Mouse (Mus musculus) E14TG2a.4 (cell line): ENCODE measurements around the gene Kcnip1.

Source experiments
- H3K27me3 ChIP-seq: 2 replicates; pipeline ENCODE4 v1.6.1; 2014; ENCODE audit warnings: low read length, control low read depth; ENCODE audit not compliant: insufficient read depth
- H3K36me3 ChIP-seq: 2 replicates; pipeline ENCODE4 v1.6.1; 2014; ENCODE audit warnings: low read length, control low read depth; ENCODE audit not compliant: insufficient read depth
- H3K4me1 ChIP-seq: replicated peaks from 2 replicates; pipeline ENCODE4 v1.6.1; 2014; ENCODE audit warnings: low read depth, low read length, control low read depth
- H3K4me3 ChIP-seq: replicated peaks from 2 replicates; pipeline ENCODE4 v1.5.1; 2014; ENCODE audit warnings: mild to moderate bottlenecking, low read length
- H3K9me3 ChIP-seq: 2 replicates; pipeline ENCODE4 v1.6.1; 2014; ENCODE audit warnings: low read length, control low read depth
- CTCF ChIP-seq: conservative IDR thresholded peaks from 2 replicates; pipeline ENCODE4 v1.5.1; 2014; ENCODE audit warnings: low read length
- NANOG ChIP-seq: IDR thresholded peaks from 2 replicates; pipeline ENCODE4 v1.6.1; 2014; ENCODE audit warnings: borderline replicate concordance, low read length, mixed read lengths
- POU5F1 ChIP-seq: IDR thresholded peaks from 2 replicates; pipeline ENCODE4 v1.6.1; 2014; ENCODE audit warnings: low read length, borderline replicate concordance

Kcnip1 gene

GRCm38 (mm10) chr11:33890382-33890781, 102.6 kb downstream of the Kcnip1 start:
- H3K27me3 ChIP-seq = 0 out of 2 replicates have a peak, but pooled peaks cover 4% of the 10 kb centered on the region
- TF ChIP-seq CTCF (no peak), POU5F1 (no peak), NANOG (no peak)

GRCm38 (mm10) chr11:33887660-33888059, 105.3 kb downstream of the Kcnip1 start:
- TF ChIP-seq NANOG (no peak), POU5F1 (no peak), CTCF (no peak)
- H3K4me3 ChIP-seq = no peak overlapping the region
- no peaks in the 10 kb centered on the region for H3K36me3 ChIP-seq
- H3K9me3 ChIP-seq = peaks cover 3% of the 10 kb centered on the region; the same call in 1 of the 2 replicates
- H3K4me1 ChIP-seq = no peaks in the 10 kb centered on the region
- no peaks in the 10 kb centered on the region for H3K27me3 ChIP-seq

More at GRCm38 (mm10) chr11:33890382-33890781, 102.6 kb downstream of the Kcnip1 start:
- H3K36me3 ChIP-seq = no peaks in the 10 kb centered on the region
- no peaks in the 10 kb centered on the region for H3K4me1 ChIP-seq
- H3K9me3 ChIP-seq = peaks cover 3% of the 10 kb centered on the region; the same call in 1 of the 2 replicates
- no peak overlapping the region for H3K4me3 ChIP-seq

- TF ChIP-seq POU5F1 = no peak
- TF ChIP-seq NANOG = no peak
- TF ChIP-seq CTCF = no peak
- no peaks in the 10 kb centered on the region for H3K36me3 ChIP-seq
Measured at GRCm38 (mm10) chr11:33885981-33886380, 107.0 kb downstream of the Kcnip1 start.

GRCm38 (mm10) chr11:33882731-33883328, 110.1 kb downstream of the Kcnip1 start:
- Histone ChIP-seq H3K27me3 (peaks cover 6% of the 10 kb centered on the region; the same call in 1 of the 2 replicates), H3K36me3 (no peaks in the 10 kb centered on the region), H3K9me3 (no peaks in the 10 kb centered on the region), H3K4me3 (no peak overlapping the region), H3K4me1 (no peaks in the 10 kb centered on the region)
- TF ChIP-seq NANOG (no peak), CTCF (no peak), POU5F1 (no peak)

More at GRCm38 (mm10) chr11:33885981-33886380, 107.0 kb downstream of the Kcnip1 start:
- Histone ChIP-seq H3K4me3 (no peak overlapping the region), H3K9me3 (no peaks in the 10 kb centered on the region), H3K4me1 (no peaks in the 10 kb centered on the region), H3K27me3 (no peaks in the 10 kb centered on the region)

- Histone ChIP-seq H3K4me1 (peaks cover 20% of the 10 kb centered on the region), H3K9me3 (peaks cover 11% of the 10 kb centered on the region), H3K27me3 (peaks cover 7% of the 10 kb centered on the region; the same call in 1 of the 2 replicates), H3K36me3 (no peaks in the 10 kb centered on the region), H3K4me3 (no peak overlapping the region)
- TF ChIP-seq NANOG (no peak), CTCF (no peak), POU5F1 (no peak)
Measured at GRCm38 (mm10) chr11:33874925-33875324, 118.0 kb downstream of the Kcnip1 start.

GRCm38 (mm10) chr11:33873071-33873781, 119.7 kb downstream of the Kcnip1 start:
- H3K9me3 ChIP-seq = peaks cover 11% of the 10 kb centered on the region
- peaks cover 20% of the 10 kb centered on the region for H3K4me1 ChIP-seq
- H3K36me3 ChIP-seq = no peaks in the 10 kb centered on the region
- TF ChIP-seq POU5F1 (no peak), NANOG (no peak), CTCF (no peak)
- H3K27me3 ChIP-seq = peaks cover 4% of the 10 kb centered on the region; the same call in 1 of the 2 replicates
- no peak overlapping the region for H3K4me3 ChIP-seq

- TF ChIP-seq NANOG (no peak), CTCF (no peak), POU5F1 (no peak)
- H3K36me3 ChIP-seq = no peaks in the 10 kb centered on the region
- H3K4me3 ChIP-seq = no peak overlapping the region
- H3K4me1 ChIP-seq = peaks cover 20% of the 10 kb centered on the region
- H3K27me3 ChIP-seq = no peaks in the 10 kb centered on the region
- peaks cover 11% of the 10 kb centered on the region for H3K9me3 ChIP-seq
Measured at GRCm38 (mm10) chr11:33872716-33873048, 120.3 kb downstream of the Kcnip1 start.

GRCm38 (mm10) chr11:33871998-33872715, 120.8 kb downstream of the Kcnip1 start:
- H3K9me3 ChIP-seq = peaks cover 11% of the 10 kb centered on the region
- no peaks in the 10 kb centered on the region for H3K36me3 ChIP-seq
- peaks cover 20% of the 10 kb centered on the region for H3K4me1 ChIP-seq
- no peak overlapping the region for H3K4me3 ChIP-seq
- no peak for TF ChIP-seq POU5F1
- TF ChIP-seq NANOG = no peak
- no peak for TF ChIP-seq CTCF
- no peaks in the 10 kb centered on the region for H3K27me3 ChIP-seq
